Mouse (Mus musculus): ENCODE data around the gene Cd9. TPM values are rescaled to one million over a fixed set of nuclear protein-coding genes. Genes with fewer than 3 reads are reported as not detected.

The Cd9 gene
- polyA plus RNA-seq, 1 experiment, result 52.6 TPM

DNA sequence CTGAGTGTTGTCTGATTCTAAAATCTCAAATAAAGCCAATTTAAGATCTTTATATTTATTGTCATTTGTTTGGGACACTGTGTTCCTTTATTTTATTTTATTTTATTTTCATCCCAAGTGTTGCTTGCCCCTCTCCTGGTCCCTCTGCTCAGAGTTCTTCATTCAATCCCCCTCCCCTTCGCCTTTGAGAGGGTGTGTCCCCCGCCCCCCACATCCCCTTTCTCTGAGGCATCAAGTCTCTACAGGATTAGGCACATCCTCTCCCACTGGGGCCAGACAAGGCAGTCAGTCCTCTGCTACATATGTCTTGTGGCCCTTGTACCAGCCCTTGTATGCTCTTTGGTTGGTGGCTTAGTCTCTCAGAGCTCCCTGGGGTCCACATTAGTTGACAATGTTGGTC lies 46.9 kb downstream of the Cd9 start:
- H3K36me3 ChIP-seq (replicated peaks; ENCODE audit: low read length), result no peaks in the 10 kb centered on the region
- TF ChIP-seq GATA1 (IDR thresholded peaks at IDR 0.05; ENCODE audit: borderline replicate concordance, low read length), result no peak
- TF ChIP-seq FLI1 (IDR thresholded peaks at IDR 0.05; ENCODE audit: low read length), result no peak
- no peak overlapping the region for H3K4me3 ChIP-seq (replicated peaks)
- peaks cover 20% of the 10 kb centered on the region for H3K4me1 ChIP-seq
- peaks cover 3% of the 10 kb centered on the region for H3K27me3 ChIP-seq (replicated peaks)
- no peaks in the 10 kb centered on the region for H3K9me3 ChIP-seq

DNA sequence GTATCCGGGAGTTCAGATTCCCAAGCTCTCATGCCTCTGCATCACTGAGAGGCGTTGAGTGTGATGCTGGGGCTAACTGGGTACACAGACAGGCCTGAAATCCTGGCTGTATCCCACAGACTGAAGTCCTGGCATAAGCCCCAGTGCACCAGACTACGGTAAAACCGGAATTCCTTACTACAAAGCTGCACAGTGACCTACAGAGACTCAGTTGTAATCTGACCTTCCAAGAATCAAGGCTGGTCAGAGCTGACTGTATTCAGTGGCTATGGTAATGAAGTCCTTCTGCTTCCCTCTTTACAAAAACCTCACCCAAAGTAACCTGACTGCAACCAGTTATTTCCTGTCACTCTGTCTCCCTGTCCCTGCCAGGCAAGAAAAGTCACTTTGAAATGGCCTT lies 47.4 kb downstream of the Cd9 start:
- peaks cover 19% of the 10 kb centered on the region for H3K4me1 ChIP-seq
- H3K27me3 ChIP-seq (replicated peaks), result peaks cover 3% of the 10 kb centered on the region
- no peak for TF ChIP-seq FLI1 (IDR thresholded peaks at IDR 0.05; ENCODE audit: low read length)
- no peak for TF ChIP-seq GATA1 (IDR thresholded peaks at IDR 0.05; ENCODE audit: borderline replicate concordance, low read length)

DNA sequence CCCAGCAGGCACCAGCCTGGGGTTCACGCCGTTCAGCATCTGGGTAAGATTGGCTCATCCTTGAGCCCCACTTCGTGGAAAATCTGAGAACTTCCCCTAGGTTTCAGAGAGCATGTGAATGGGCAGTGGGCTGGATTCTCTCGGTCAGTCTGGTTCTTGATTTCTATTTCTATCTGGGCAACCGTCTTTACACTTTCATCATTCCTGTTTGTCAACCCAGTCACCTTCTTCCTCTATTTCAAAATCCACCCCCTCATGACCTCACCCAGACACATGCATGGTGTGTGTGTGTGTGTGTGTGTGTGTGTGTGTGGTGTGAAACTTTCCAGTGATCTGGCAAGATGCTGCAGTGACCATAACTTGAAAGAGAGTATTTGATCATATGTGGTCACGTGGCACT lies 49.2 kb downstream of the Cd9 start:
- H3K9me3 ChIP-seq, result no peaks in the 10 kb centered on the region
- H3K4me1 ChIP-seq, result peaks cover 19% of the 10 kb centered on the region
- no peak overlapping the region for H3K4me3 ChIP-seq (replicated peaks)
- TF ChIP-seq FLI1 (IDR thresholded peaks at IDR 0.05; ENCODE audit: low read length) (no peak), GATA1 (IDR thresholded peaks at IDR 0.05; ENCODE audit: borderline replicate concordance, low read length) (no peak)
- H3K36me3 ChIP-seq (replicated peaks; ENCODE audit: low read length), result no peaks in the 10 kb centered on the region
- H3K27me3 ChIP-seq (replicated peaks), result peaks cover 9% of the 10 kb centered on the region

More for the DNA sequence above, 47.4 kb downstream of the Cd9 start:
- H3K9me3 ChIP-seq, result no peaks in the 10 kb centered on the region
- H3K36me3 ChIP-seq (replicated peaks; ENCODE audit: low read length), result no peaks in the 10 kb centered on the region
- H3K4me3 ChIP-seq (replicated peaks), result no peak overlapping the region

DNA sequence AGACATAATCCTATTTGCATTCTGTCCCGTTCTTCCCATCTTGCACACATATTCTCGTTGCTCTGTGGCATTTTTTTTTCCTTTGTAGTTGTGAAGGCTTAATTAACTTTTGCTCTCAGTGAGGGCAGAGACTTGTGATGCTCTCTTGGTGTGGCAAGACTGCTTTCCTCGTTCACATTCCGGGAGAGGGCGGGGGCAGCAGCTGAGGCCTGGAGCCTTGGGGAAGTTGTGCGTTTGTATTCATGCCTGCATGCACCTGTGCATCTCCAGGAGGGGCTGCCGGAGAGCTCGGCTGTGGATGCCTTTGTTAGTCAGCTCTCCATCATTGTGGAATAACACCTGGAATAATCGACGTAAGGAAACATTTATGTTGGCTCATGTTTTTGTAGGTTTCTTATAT lies 52.0 kb downstream of the Cd9 start:
- Histone ChIP-seq H3K4me3 (replicated peaks) (no peak overlapping the region), H3K9me3 (no peaks in the 10 kb centered on the region), H3K27me3 (replicated peaks) (peaks cover 9% of the 10 kb centered on the region), H3K36me3 (replicated peaks; ENCODE audit: low read length) (no peaks in the 10 kb centered on the region), H3K4me1 (peaks cover 12% of the 10 kb centered on the region)
- TF ChIP-seq GATA1 (IDR thresholded peaks at IDR 0.05; ENCODE audit: borderline replicate concordance, low read length) (no peak), FLI1 (IDR thresholded peaks at IDR 0.05; ENCODE audit: low read length) (no peak)

DNA sequence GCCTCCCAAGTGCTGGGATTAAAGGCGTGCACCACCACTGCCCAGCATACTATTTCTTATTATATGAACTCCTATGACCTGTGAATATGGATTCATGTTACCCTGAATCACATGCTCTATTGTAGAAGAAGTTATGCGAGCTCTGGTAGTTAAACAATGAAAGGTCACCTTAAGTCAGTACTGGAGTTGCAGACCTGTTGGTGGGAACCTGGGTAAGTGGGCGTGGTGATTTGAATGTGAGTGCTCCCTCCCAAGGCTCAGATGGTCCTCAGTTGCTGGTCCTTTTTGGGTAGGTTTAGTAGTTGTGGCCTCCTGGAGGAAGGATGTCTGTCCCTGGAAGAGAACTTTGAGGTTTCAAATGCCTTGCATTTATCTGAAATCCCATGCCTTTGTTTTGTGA lies 57.8 kb downstream of the Cd9 start:
- H3K27me3 ChIP-seq (replicated peaks), result peaks cover 2% of the 10 kb centered on the region
- H3K9me3 ChIP-seq, result no peaks in the 10 kb centered on the region
- peaks cover 48% of the 10 kb centered on the region for H3K4me1 ChIP-seq
- no peak for TF ChIP-seq GATA1 (IDR thresholded peaks at IDR 0.05; ENCODE audit: borderline replicate concordance, low read length)
- no peak for TF ChIP-seq FLI1 (IDR thresholded peaks at IDR 0.05; ENCODE audit: low read length)
- no peak overlapping the region for H3K4me3 ChIP-seq (replicated peaks)
- no peaks in the 10 kb centered on the region for H3K36me3 ChIP-seq (replicated peaks; ENCODE audit: low read length)

DNA sequence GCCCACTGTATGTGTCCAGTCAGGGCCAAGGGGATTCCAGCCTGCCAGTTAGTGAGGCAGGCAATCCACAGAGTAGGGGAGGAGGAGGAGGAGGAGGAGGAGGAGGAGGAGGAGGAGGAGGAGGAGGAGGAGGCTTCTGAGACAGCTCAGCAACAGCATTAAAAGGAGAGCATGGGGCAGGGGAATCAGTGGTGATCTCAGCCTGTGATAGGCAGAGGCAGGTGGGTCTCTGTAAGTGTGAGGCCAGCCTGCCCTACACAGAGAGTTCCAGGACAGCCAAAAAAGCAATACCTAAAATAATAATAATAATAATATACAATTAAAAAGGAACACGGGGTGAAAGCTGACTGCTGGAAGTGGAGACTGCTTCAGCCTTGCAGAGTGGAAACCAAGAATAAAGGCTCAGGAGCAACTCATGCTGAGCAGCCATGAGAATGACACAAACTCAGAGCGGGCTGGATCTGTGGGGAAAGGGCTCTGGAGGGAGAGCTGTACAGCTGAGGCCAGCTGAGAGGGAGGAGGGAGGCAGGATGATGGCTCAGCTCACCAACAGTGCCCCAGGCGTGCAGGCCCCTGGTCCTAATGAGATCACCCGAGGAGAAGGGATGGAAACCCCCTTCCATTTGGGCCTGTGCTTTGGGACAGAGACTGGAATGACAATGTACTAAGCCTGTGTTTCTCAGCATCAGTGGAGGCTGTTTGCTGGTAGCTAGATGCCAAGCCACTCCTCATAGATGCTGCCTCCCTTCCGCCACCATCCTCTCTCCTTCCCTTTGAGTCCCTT lies 59.7 kb downstream of the Cd9 start:
- no peaks in the 10 kb centered on the region for H3K27me3 ChIP-seq (replicated peaks)
- H3K4me3 ChIP-seq (replicated peaks), result peak overlapping the region; percentile 64
- no peaks in the 10 kb centered on the region for H3K9me3 ChIP-seq
- H3K4me1 ChIP-seq, result peaks cover 59% of the 10 kb centered on the region
- no peak for TF ChIP-seq FLI1 (IDR thresholded peaks at IDR 0.05; ENCODE audit: low read length)
- no peak for TF ChIP-seq GATA1 (IDR thresholded peaks at IDR 0.05; ENCODE audit: borderline replicate concordance, low read length)
- H3K36me3 ChIP-seq (replicated peaks; ENCODE audit: low read length), result no peaks in the 10 kb centered on the region

DNA sequence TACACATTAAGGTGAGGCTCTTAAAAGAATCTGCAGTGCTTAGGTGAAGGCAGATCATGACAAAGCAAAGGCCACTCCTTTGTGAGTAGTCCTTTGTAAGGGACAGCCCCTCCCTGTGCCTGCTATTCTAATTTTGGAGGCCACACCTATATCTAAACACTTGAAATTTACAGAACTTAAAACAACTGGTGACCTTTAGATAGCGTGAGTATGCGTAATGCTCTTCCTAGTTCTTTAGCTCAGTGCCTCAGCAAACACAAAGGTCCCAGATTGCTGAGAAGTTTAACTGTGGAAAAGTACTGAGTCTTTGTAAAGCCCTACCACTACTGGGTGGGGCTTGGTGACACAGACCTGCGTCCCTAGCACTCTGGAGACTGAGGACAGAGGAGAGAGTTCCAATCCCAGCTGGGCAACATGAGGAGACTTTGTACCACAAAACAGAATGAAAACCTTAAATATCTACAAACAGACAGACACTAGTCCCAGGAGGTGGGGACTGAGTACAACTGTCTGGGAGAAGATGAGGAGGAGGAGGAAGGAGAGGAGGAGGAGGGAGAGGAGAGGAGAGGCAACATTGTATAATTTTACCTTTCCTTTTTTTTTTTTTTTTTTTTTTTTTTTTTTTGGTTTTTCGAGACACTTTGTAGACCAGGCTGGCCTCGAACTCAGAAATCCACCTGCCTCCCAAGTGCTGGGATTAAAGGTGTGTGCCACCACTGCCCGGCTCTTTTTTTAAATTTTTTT lies 60.7 kb downstream of the Cd9 start:
- H3K9me3 ChIP-seq, result no peaks in the 10 kb centered on the region
- no peak for TF ChIP-seq FLI1 (IDR thresholded peaks at IDR 0.05; ENCODE audit: low read length)
- no peak for TF ChIP-seq GATA1 (IDR thresholded peaks at IDR 0.05; ENCODE audit: borderline replicate concordance, low read length)

DNA sequence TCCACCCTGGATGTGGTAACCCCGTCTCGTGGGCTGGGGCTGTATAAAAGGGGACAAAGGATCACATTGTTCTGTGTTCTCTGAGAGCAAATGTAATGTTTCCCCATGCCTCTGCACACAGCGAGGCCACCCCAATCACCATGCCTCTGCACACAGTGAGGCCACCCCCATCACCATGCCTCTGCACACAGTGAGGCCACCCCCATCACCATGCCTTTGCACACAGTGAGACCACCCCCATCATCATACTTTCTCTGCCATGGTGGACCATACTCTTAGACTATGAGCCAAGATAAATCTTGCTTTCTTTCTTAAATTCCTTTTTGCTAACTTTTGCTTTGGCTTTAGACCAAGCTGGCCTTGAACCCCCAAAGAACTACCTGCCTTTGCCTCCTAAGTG lies 61.3 kb downstream of the Cd9 start:
- Histone ChIP-seq H3K4me1 (peaks cover 72% of the 10 kb centered on the region), H3K27me3 (replicated peaks) (no peaks in the 10 kb centered on the region), H3K4me3 (replicated peaks) (no peak overlapping the region), H3K36me3 (replicated peaks; ENCODE audit: low read length) (no peaks in the 10 kb centered on the region), H3K9me3 (no peaks in the 10 kb centered on the region)
- no peak for TF ChIP-seq FLI1 (IDR thresholded peaks at IDR 0.05; ENCODE audit: low read length)
- no peak for TF ChIP-seq GATA1 (IDR thresholded peaks at IDR 0.05; ENCODE audit: borderline replicate concordance, low read length)

More for the DNA sequence above, 60.7 kb downstream of the Cd9 start:
- Histone ChIP-seq H3K27me3 (replicated peaks) (no peaks in the 10 kb centered on the region), H3K4me3 (replicated peaks) (no peak overlapping the region), H3K36me3 (replicated peaks; ENCODE audit: low read length) (no peaks in the 10 kb centered on the region), H3K4me1 (peaks cover 69% of the 10 kb centered on the region)

DNA sequence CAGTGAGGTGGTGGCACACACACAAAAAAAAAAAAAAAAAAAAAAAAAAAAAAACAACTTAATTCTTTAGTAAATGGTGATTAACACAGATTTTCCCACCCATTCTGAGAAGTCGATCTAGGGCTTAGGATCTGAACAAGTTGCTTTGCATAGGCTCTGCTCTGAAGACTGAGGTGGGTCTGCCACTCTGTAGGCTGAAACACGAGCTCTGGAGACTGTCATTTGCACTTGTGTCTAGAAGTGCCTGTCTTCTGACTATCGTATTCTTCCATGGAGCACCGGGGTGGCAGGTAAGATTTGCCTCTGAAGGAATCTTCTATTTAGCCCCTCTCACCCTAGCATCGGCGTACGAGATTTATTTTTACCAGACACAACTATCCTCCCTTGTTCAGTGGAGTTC lies 62.1 kb downstream of the Cd9 start:
- H3K9me3 ChIP-seq, result no peaks in the 10 kb centered on the region
- no peak overlapping the region for H3K4me3 ChIP-seq (replicated peaks)
- no peak for TF ChIP-seq FLI1 (IDR thresholded peaks at IDR 0.05; ENCODE audit: low read length)
- no peak for TF ChIP-seq GATA1 (IDR thresholded peaks at IDR 0.05; ENCODE audit: borderline replicate concordance, low read length)
- no peaks in the 10 kb centered on the region for H3K27me3 ChIP-seq (replicated peaks)
- no peaks in the 10 kb centered on the region for H3K36me3 ChIP-seq (replicated peaks; ENCODE audit: low read length)
- peaks cover 73% of the 10 kb centered on the region for H3K4me1 ChIP-seq

DNA sequence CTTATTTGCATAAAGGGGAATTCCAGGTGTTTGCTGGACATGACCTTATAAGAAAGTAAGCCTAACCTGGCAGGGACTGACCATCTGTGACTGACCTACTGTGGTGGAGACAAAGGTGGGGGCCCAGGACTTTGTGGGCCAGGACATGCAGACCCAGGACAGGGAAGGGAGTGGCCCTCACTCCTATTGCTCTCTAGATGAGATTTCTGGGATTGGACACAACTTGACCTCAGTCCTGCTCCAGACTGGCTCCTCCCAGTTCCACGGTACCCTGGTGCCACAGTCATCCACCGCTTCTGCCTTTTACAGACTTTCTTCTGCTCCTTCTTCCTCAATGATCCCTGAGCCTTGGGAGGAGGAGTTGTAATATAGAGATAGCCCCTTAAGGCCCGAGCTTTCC lies 63.6 kb downstream of the Cd9 start:
- TF ChIP-seq FLI1 (IDR thresholded peaks at IDR 0.05; ENCODE audit: low read length) (no peak), GATA1 (IDR thresholded peaks at IDR 0.05; ENCODE audit: borderline replicate concordance, low read length) (no peak)
- Histone ChIP-seq H3K9me3 (no peaks in the 10 kb centered on the region), H3K4me1 (peaks cover 76% of the 10 kb centered on the region)

More for the DNA sequence above, 63.6 kb downstream of the Cd9 start:
- Histone ChIP-seq H3K4me3 (replicated peaks) (no peak overlapping the region), H3K27me3 (replicated peaks) (no peaks in the 10 kb centered on the region), H3K36me3 (replicated peaks; ENCODE audit: low read length) (no peaks in the 10 kb centered on the region)
